Mouse (Mus musculus) midbrain, embryonic 13.5 days (tissue): ENCODE data around the gene Ric1. TPM values are rescaled to one million over a fixed set of nuclear protein-coding genes. Genes with fewer than 3 reads are reported as not detected.

Experiments used
- ATAC-seq: fragments of 200-750 bp; cut with Nextera tagmentation; 2 replicates; pipeline ENCODE4 v1.8.0; 2017; ENCODE audit warnings: mild to moderate bottlenecking, moderate TSS enrichment, moderate library complexity
- H3K27ac ChIP-seq: fragments of 300-500 bp; sonication (generic); 2 replicates; pipeline ENCODE4 v1.5.1; 2015; ENCODE audit warnings: inconsistent platforms, mild to moderate bottlenecking, moderate library complexity
- H3K27me3 ChIP-seq: fragments of 300-500 bp; sonication (generic); 2 replicates; pipeline ENCODE4 v1.6.1; 2015; ENCODE audit warnings: mild to moderate bottlenecking, inconsistent platforms
- H3K36me3 ChIP-seq: fragments of 300-500 bp; sonication (generic); 2 replicates; pipeline ENCODE4 v1.6.1; 2015; ENCODE audit warnings: mild to moderate bottlenecking, inconsistent platforms
- H3K4me1 ChIP-seq: fragments of 300-500 bp; sonication (generic); replicated peaks from 2 replicates; pipeline ENCODE4 v1.6.1; 2015; ENCODE audit warnings: inconsistent platforms
- H3K4me2 ChIP-seq: fragments of 300-500 bp; sonication (generic); replicated peaks from 2 replicates; pipeline ENCODE4 v1.6.1; 2015; ENCODE audit warnings: moderate library complexity, mild to moderate bottlenecking, inconsistent platforms
- H3K4me3 ChIP-seq: fragments of 300-500 bp; sonication (generic); replicated peaks from 2 replicates; pipeline ENCODE4 v1.5.1; 2015; ENCODE audit warnings: mild to moderate bottlenecking, inconsistent platforms
- H3K9ac ChIP-seq: fragments of 300-500 bp; sonication (generic); replicated peaks from 2 replicates; pipeline ENCODE4 v1.6.1; 2015; ENCODE audit warnings: mild to moderate bottlenecking, inconsistent platforms
- H3K9me3 ChIP-seq: fragments of 300-500 bp; sonication (generic); 2 replicates; pipeline ENCODE4 v1.6.1; 2016; ENCODE audit warnings: mild to moderate bottlenecking, inconsistent platforms
- WGBS: fragments of 180-500 bp; shearing (Covaris S2); methylation state at CpG from one replicate; pipeline ENCODE4 v1.1.7; 2015; 5-methylcytosine and 5-hydroxymethylcytosine counted together
- polyA plus RNA-seq: library from polyadenylated mRNA; unstranded; fragments of >200 nt; fragmentation: Nextera tagmentation; extraction: Ambion mirVana; gene quantifications from 2 replicates; pipeline ENCODE4 v1.2.1, GENCODE M21; 2015

Gene Ric1
- polyA plus RNA-seq, 1 experiment from 2014 or later, result 11.9 TPM

GRCm38 (mm10) chr19:29643194-29643922 lies 121.3 kb downstream of the Ric1 start:
- Histone ChIP-seq H3K4me3 (no peak overlapping the region), H3K4me1 (peaks cover 7% of the 10 kb centered on the region; the same call in 1 of the 2 replicates), H3K4me2 (no peak overlapping the region), H3K9me3 (no peaks in the 10 kb centered on the region), H3K9ac (no peak overlapping the region), H3K27me3 (no peaks in the 10 kb centered on the region), H3K36me3 (peaks cover 4% of the 10 kb centered on the region; the same call in 1 of the 2 replicates), H3K27ac (no peak overlapping the region; the same call in 1 of the 2 replicates)
- ATAC-seq, result no peak
- WGBS, result 62% methylated on average over 11 of the region's 11 CpGs

- WGBS, result 98% methylated on average over 6 of the region's 6 CpGs
- no peak overlapping the region for H3K9ac ChIP-seq
- H3K4me1 ChIP-seq, result peaks cover 7% of the 10 kb centered on the region; the same call in 1 of the 2 replicates
These were observed 122.7 kb downstream of the Ric1 start for GRCm38 (mm10) chr19:29644747-29645146.

GRCm38 (mm10) chr19:29647651-29648549 lies 125.8 kb downstream of the Ric1 start, which contains the start of gene Ermp1:
Ermp1 (minus strand) TSS chr19:29648415.
- Histone ChIP-seq H3K27me3 (no peaks in the 10 kb centered on the region), H3K36me3 (peaks cover 4% of the 10 kb centered on the region; the same call in 1 of the 2 replicates)

More at GRCm38 (mm10) chr19:29644747-29645146, 122.7 kb downstream of the Ric1 start:
- H3K27ac ChIP-seq, result no peak overlapping the region
- H3K4me2 ChIP-seq, result no peak overlapping the region
- peaks cover 4% of the 10 kb centered on the region; the same call in 1 of the 2 replicates for H3K36me3 ChIP-seq
- no peaks in the 10 kb centered on the region for H3K9me3 ChIP-seq
- ATAC-seq, result no peak
- no peak overlapping the region for H3K4me3 ChIP-seq
- H3K27me3 ChIP-seq, result no peaks in the 10 kb centered on the region

GRCm38 (mm10) chr19:29648550-29648914 lies 126.5 kb downstream of the Ric1 start:
- Histone ChIP-seq H3K9me3 (no peaks in the 10 kb centered on the region), H3K36me3 (peaks cover 4% of the 10 kb centered on the region; the same call in 1 of the 2 replicates), H3K4me3 (peak overlapping the region; percentile 66), H3K4me1 (no peaks in the 10 kb centered on the region), H3K27me3 (no peaks in the 10 kb centered on the region), H3K9ac (no peak overlapping the region), H3K27ac (peak overlapping the region; percentile 93), H3K4me2 (peak overlapping the region; percentile 65)
- ATAC-seq, result no peak
- 25% methylated on average over 4 of the region's 4 CpGs for WGBS

More at GRCm38 (mm10) chr19:29647651-29648549, 125.8 kb downstream of the Ric1 start, which contains the start of gene Ermp1:
- Histone ChIP-seq H3K4me1 (0 out of 2 replicates have a peak, but pooled peaks cover 4% of the 10 kb centered on the region), H3K4me3 (peak within 1 kb of the TSS; percentile 66), H3K4me2 (peak within 1 kb of the TSS; percentile 65), H3K9ac (peak within 1 kb of the TSS; percentile 87), H3K9me3 (no peaks in the 10 kb centered on the region), H3K27ac (peak within 1 kb of the TSS; percentile 93)
- WGBS, result under 1% methylated on average over 88 of the region's 90 CpGs
- ATAC-seq, result peak; percentile 98

GRCm38 (mm10) chr19:29649683-29650082 lies 127.6 kb downstream of the Ric1 start:
- Histone ChIP-seq H3K36me3 (peaks cover 4% of the 10 kb centered on the region; the same call in 1 of the 2 replicates), H3K4me1 (no peaks in the 10 kb centered on the region), H3K9ac (no peak overlapping the region), H3K27me3 (no peaks in the 10 kb centered on the region), H3K4me3 (no peak overlapping the region), H3K4me2 (no peak overlapping the region), H3K9me3 (no peaks in the 10 kb centered on the region), H3K27ac (no peak overlapping the region)
- WGBS, result 92% methylated on average over 1 of the region's 1 CpGs
- no peak for ATAC-seq

GRCm38 (mm10) chr19:29653768-29654265 lies 131.7 kb downstream of the Ric1 start:
- Histone ChIP-seq H3K36me3 (no peaks in the 10 kb centered on the region), H3K4me1 (no peaks in the 10 kb centered on the region), H3K4me2 (no peak overlapping the region), H3K27me3 (no peaks in the 10 kb centered on the region), H3K27ac (no peak overlapping the region), H3K9me3 (no peaks in the 10 kb centered on the region), H3K4me3 (no peak overlapping the region), H3K9ac (no peak overlapping the region)
- ATAC-seq, result no peak
- 79% methylated on average over 9 of the region's 9 CpGs for whole genome bisulfite sequencing

GRCm38 (mm10) chr19:29655148-29655547 lies 133.1 kb downstream of the Ric1 start:
- no peaks in the 10 kb centered on the region for H3K9me3 ChIP-seq
- H3K4me2 ChIP-seq, result no peak overlapping the region
- no peaks in the 10 kb centered on the region for H3K4me1 ChIP-seq
- no peaks in the 10 kb centered on the region for H3K36me3 ChIP-seq
- no peak overlapping the region for H3K9ac ChIP-seq
- no peak for ATAC-seq
- H3K27me3 ChIP-seq, result no peaks in the 10 kb centered on the region
- H3K4me3 ChIP-seq, result no peak overlapping the region
- 49% methylated on average over 6 of the region's 6 CpGs for WGBS
- H3K27ac ChIP-seq, result no peak overlapping the region

- H3K4me2 ChIP-seq, result no peak overlapping the region
- no peaks in the 10 kb centered on the region for H3K9me3 ChIP-seq
- no peak overlapping the region for H3K27ac ChIP-seq
- H3K4me3 ChIP-seq, result no peak overlapping the region
- no peaks in the 10 kb centered on the region for H3K36me3 ChIP-seq
- H3K9ac ChIP-seq, result no peak overlapping the region
- WGBS, result 82% methylated on average over 4 of the region's 4 CpGs
- H3K4me1 ChIP-seq, result no peaks in the 10 kb centered on the region
- no peak for ATAC-seq
- no peaks in the 10 kb centered on the region for H3K27me3 ChIP-seq
These were observed 133.9 kb downstream of the Ric1 start for GRCm38 (mm10) chr19:29656029-29656428.

Other genes with a start within 250 kb of the Ric1 start
- gene Insl6, start 196.9 kb upstream of the Ric1 start, polyA plus RNA-seq, result 2.6 and 2.9 TPM in 2 replicates
- gene Rln1, start 187.6 kb upstream of the Ric1 start, polyA plus RNA-seq, result 0.58 and 1.0 TPM in 2 replicates
- gene Plgrkt, start 154.9 kb upstream of the Ric1 start, polyA plus RNA-seq, result 93.9 and 97.1 TPM in 2 replicates
- gene Cd274, start 154.8 kb upstream of the Ric1 start, polyA plus RNA-seq, result 0.27 and 0.70 TPM in 2 replicates
- 0.09 TPM in 1 of 2 replicates, not detected in the other for gene Pdcd1lg2, start 111.4 kb upstream of the Ric1 start, polyA plus RNA-seq
- 7.6 and 7.9 TPM in 2 replicates for gene Ermp1, start 126.1 kb downstream of the Ric1 start, polyA plus RNA-seq
- not detected in 2 replicates for gene Mlana, start 175.5 kb downstream of the Ric1 start, polyA plus RNA-seq